Mouse (Mus musculus): Measurements from ENCODE around the gene Mlxip. TPM values are rescaled to one million over a fixed set of nuclear protein-coding genes. Genes with fewer than 3 reads are reported as not detected.

Gene Mlxip
- polyA plus RNA-seq, 1 experiment from 2014 or later: 12.4 TPM

GRCm38 (mm10) chr5:123377120-123377955, 17.3 kb upstream of the Mlxip start:
- H3K9ac ChIP-seq (ENCODE audit: low read length): no peak overlapping the region
- peak overlapping the region; percentile 36; the same call in 1 of the 2 replicates for H3K27ac ChIP-seq (ENCODE audit: low read length)
- no peaks in the 10 kb centered on the region for H3K27me3 ChIP-seq (ENCODE audit: control insufficient read depth, insufficient read depth, low read length)
- peak; percentile 56 for ATAC-seq (replicated peaks; ENCODE audit: extremely low read depth, insufficient read depth, low FRiP score)
- no peaks in the 10 kb centered on the region for H3K9me3 ChIP-seq (replicated peaks; ENCODE audit: control insufficient read depth, low read length)
- H3K4me1 ChIP-seq (ENCODE audit: control insufficient read depth, insufficient read depth, low read length): peaks cover 19% of the 10 kb centered on the region
- peaks cover 6% of the 10 kb centered on the region for H3K36me3 ChIP-seq (ENCODE audit: control insufficient read depth, insufficient read depth)
- H3K4me2 ChIP-seq (ENCODE audit: low read depth, low read length): peak overlapping the region; percentile 15; the same call in 1 of the 2 replicates
- no peak overlapping the region for H3K4me3 ChIP-seq (ENCODE audit: low read length)
- WGBS: 49% methylated on average over 15 of the region's 15 CpGs

GRCm38 (mm10) chr5:123378712-123379111, 15.9 kb upstream of the Mlxip start:
- H3K9ac ChIP-seq (ENCODE audit: low read length): no peak overlapping the region
- peaks cover 19% of the 10 kb centered on the region for H3K4me1 ChIP-seq (ENCODE audit: control insufficient read depth, insufficient read depth, low read length)
- H3K9me3 ChIP-seq (replicated peaks; ENCODE audit: control insufficient read depth, low read length): no peaks in the 10 kb centered on the region
- H3K27ac ChIP-seq (ENCODE audit: low read length): no peak overlapping the region
- 64% methylated on average over 9 of the region's 9 CpGs for WGBS
- no peak for ATAC-seq (replicated peaks; ENCODE audit: extremely low read depth, insufficient read depth, low FRiP score)
- 0 out of 2 replicates have a peak, but pooled peaks cover under 1% of the 10 kb centered on the region for H3K36me3 ChIP-seq (ENCODE audit: control insufficient read depth, insufficient read depth)
- no peaks in the 10 kb centered on the region for H3K27me3 ChIP-seq (ENCODE audit: control insufficient read depth, insufficient read depth, low read length)
- no peak overlapping the region for H3K4me3 ChIP-seq (ENCODE audit: low read length)
- H3K4me2 ChIP-seq (ENCODE audit: low read depth, low read length): no peak overlapping the region

- Histone ChIP-seq H3K4me3 (ENCODE audit: low read length) (no peak overlapping the region), H3K9me3 (replicated peaks; ENCODE audit: control insufficient read depth, low read length) (no peaks in the 10 kb centered on the region), H3K4me1 (ENCODE audit: control insufficient read depth, insufficient read depth, low read length) (peaks cover 19% of the 10 kb centered on the region), H3K4me2 (ENCODE audit: low read depth, low read length) (no peak overlapping the region), H3K27me3 (ENCODE audit: control insufficient read depth, insufficient read depth, low read length) (no peaks in the 10 kb centered on the region), H3K27ac (ENCODE audit: low read length) (no peak overlapping the region), H3K36me3 (ENCODE audit: control insufficient read depth, insufficient read depth) (no peaks in the 10 kb centered on the region), H3K9ac (ENCODE audit: low read length) (no peak overlapping the region)
- no peak for ATAC-seq (replicated peaks; ENCODE audit: extremely low read depth, insufficient read depth, low FRiP score)
- 53% methylated on average over 5 of the region's 5 CpGs for WGBS
These were observed 15.1 kb upstream of the Mlxip start for GRCm38 (mm10) chr5:123379504-123379931.

GRCm38 (mm10) chr5:123381968-123382367, 12.6 kb upstream of the Mlxip start:
- H3K9me3 ChIP-seq (replicated peaks; ENCODE audit: control insufficient read depth, low read length): peaks cover 4% of the 10 kb centered on the region; the same call in 1 of the 2 replicates
- WGBS: 12% methylated on average over 20 of the region's 20 CpGs
- H3K4me2 ChIP-seq (ENCODE audit: low read depth, low read length): peak overlapping the region; percentile 48
- ATAC-seq (replicated peaks; ENCODE audit: extremely low read depth, insufficient read depth, low FRiP score): 0 out of 2 replicates have a peak, but pooled peaks have one; percentile 33
- peaks cover 12% of the 10 kb centered on the region for H3K4me1 ChIP-seq (ENCODE audit: control insufficient read depth, insufficient read depth, low read length)
- H3K9ac ChIP-seq (ENCODE audit: low read length): no peak overlapping the region
- no peaks in the 10 kb centered on the region for H3K27me3 ChIP-seq (ENCODE audit: control insufficient read depth, insufficient read depth, low read length)
- H3K4me3 ChIP-seq (ENCODE audit: low read length): peak overlapping the region; percentile 13; the same call in 1 of the 2 replicates
- H3K27ac ChIP-seq (ENCODE audit: low read length): no peak overlapping the region
- H3K36me3 ChIP-seq (ENCODE audit: control insufficient read depth, insufficient read depth): no peaks in the 10 kb centered on the region

- no peak overlapping the region for H3K9ac ChIP-seq (ENCODE audit: low read length)
- ATAC-seq (replicated peaks; ENCODE audit: extremely low read depth, insufficient read depth, low FRiP score): no peak
- WGBS: 83% methylated on average over 8 of the region's 8 CpGs
- no peak overlapping the region for H3K4me3 ChIP-seq (ENCODE audit: low read length)
- no peaks in the 10 kb centered on the region for H3K36me3 ChIP-seq (ENCODE audit: control insufficient read depth, insufficient read depth)
- H3K27me3 ChIP-seq (ENCODE audit: control insufficient read depth, insufficient read depth, low read length): no peaks in the 10 kb centered on the region
- peaks cover 5% of the 10 kb centered on the region; the same call in 1 of the 2 replicates for H3K9me3 ChIP-seq (replicated peaks; ENCODE audit: control insufficient read depth, low read length)
- no peak overlapping the region for H3K4me2 ChIP-seq (ENCODE audit: low read depth, low read length)
- no peak overlapping the region for H3K27ac ChIP-seq (ENCODE audit: low read length)
- peaks cover 7% of the 10 kb centered on the region; the same call in 1 of the 2 replicates for H3K4me1 ChIP-seq (ENCODE audit: control insufficient read depth, insufficient read depth, low read length)
These were observed 11.9 kb upstream of the Mlxip start for GRCm38 (mm10) chr5:123382686-123383085.

- no peak overlapping the region for H3K4me3 ChIP-seq (ENCODE audit: low read length)
- no peaks in the 10 kb centered on the region for H3K27me3 ChIP-seq (ENCODE audit: control insufficient read depth, insufficient read depth, low read length)
- WGBS: 30% methylated on average over 3 of the region's 3 CpGs
- H3K9ac ChIP-seq (ENCODE audit: low read length): no peak overlapping the region
- H3K4me2 ChIP-seq (ENCODE audit: low read depth, low read length): no peak overlapping the region
- ATAC-seq (replicated peaks; ENCODE audit: extremely low read depth, insufficient read depth, low FRiP score): no peak
- no peaks in the 10 kb centered on the region for H3K36me3 ChIP-seq (ENCODE audit: control insufficient read depth, insufficient read depth)
- H3K27ac ChIP-seq (ENCODE audit: low read length): no peak overlapping the region
- peaks cover 5% of the 10 kb centered on the region; the same call in 1 of the 2 replicates for H3K9me3 ChIP-seq (replicated peaks; ENCODE audit: control insufficient read depth, low read length)
- H3K4me1 ChIP-seq (ENCODE audit: control insufficient read depth, insufficient read depth, low read length): peaks cover 8% of the 10 kb centered on the region
These were observed 6.1 kb upstream of the Mlxip start for GRCm38 (mm10) chr5:123388452-123388851.

GRCm38 (mm10) chr5:123390536-123391441, 3.8 kb upstream of the Mlxip start:
- H3K27me3 ChIP-seq (ENCODE audit: control insufficient read depth, insufficient read depth, low read length): no peaks in the 10 kb centered on the region
- peaks cover 5% of the 10 kb centered on the region; the same call in 1 of the 2 replicates for H3K9me3 ChIP-seq (replicated peaks; ENCODE audit: control insufficient read depth, low read length)
- peak overlapping the region; percentile 62 for H3K4me2 ChIP-seq (ENCODE audit: low read depth, low read length)
- H3K9ac ChIP-seq (ENCODE audit: low read length): peak overlapping the region; percentile 45
- no peak for ATAC-seq (replicated peaks; ENCODE audit: extremely low read depth, insufficient read depth, low FRiP score)
- H3K4me1 ChIP-seq (ENCODE audit: control insufficient read depth, insufficient read depth, low read length): peaks cover 17% of the 10 kb centered on the region
- 12% methylated on average over 17 of the region's 17 CpGs for WGBS
- H3K4me3 ChIP-seq (ENCODE audit: low read length): peak overlapping the region; percentile 39
- no peak overlapping the region for H3K27ac ChIP-seq (ENCODE audit: low read length)
- no peaks in the 10 kb centered on the region for H3K36me3 ChIP-seq (ENCODE audit: control insufficient read depth, insufficient read depth)

- H3K4me1 ChIP-seq (ENCODE audit: control insufficient read depth, insufficient read depth, low read length): peaks cover 23% of the 10 kb centered on the region
- H3K27me3 ChIP-seq (ENCODE audit: control insufficient read depth, insufficient read depth, low read length): no peaks in the 10 kb centered on the region
- H3K9me3 ChIP-seq (replicated peaks; ENCODE audit: control insufficient read depth, low read length): peaks cover 5% of the 10 kb centered on the region; the same call in 1 of the 2 replicates
- ATAC-seq (replicated peaks; ENCODE audit: extremely low read depth, insufficient read depth, low FRiP score): no peak
- H3K9ac ChIP-seq (ENCODE audit: low read length): peak overlapping the region; percentile 45
- H3K27ac ChIP-seq (ENCODE audit: low read length): no peak overlapping the region
- peak overlapping the region; percentile 62 for H3K4me2 ChIP-seq (ENCODE audit: low read depth, low read length)
- H3K36me3 ChIP-seq (ENCODE audit: control insufficient read depth, insufficient read depth): no peaks in the 10 kb centered on the region
- H3K4me3 ChIP-seq (ENCODE audit: low read length): peak overlapping the region; percentile 39
- 6% methylated on average over 5 of the region's 5 CpGs for WGBS
These were observed 3.2 kb upstream of the Mlxip start for GRCm38 (mm10) chr5:123391442-123391809.
